Mouse (Mus musculus) hindbrain, embryonic 13.5 days (tissue): Measurements from ENCODE around the gene Gbf1. TPM values are rescaled to one million over a fixed set of nuclear protein-coding genes. Genes with fewer than 3 reads are reported as not detected.
A peak's percentile ranks its signal among the peaks of the same experiment; 100 is the strongest.

Experiments
- ATAC-seq: fragments of 200-750 bp; cut with Nextera tagmentation; 2 replicates; pipeline ENCODE4 v1.8.0; 2017; ENCODE audit warnings: moderate TSS enrichment; ENCODE audit not compliant: low FRiP score
- H3K27ac ChIP-seq: fragments of 300-500 bp; sonication (generic); 2 replicates; pipeline ENCODE4 v1.5.1; 2015; ENCODE audit warnings: inconsistent platforms, mild to moderate bottlenecking, moderate library complexity
- H3K27me3 ChIP-seq: fragments of 300-500 bp; sonication (generic); 2 replicates; pipeline ENCODE4 v1.6.1; 2015; ENCODE audit warnings: mild to moderate bottlenecking, inconsistent platforms
- H3K36me3 ChIP-seq: fragments of 300-500 bp; sonication (generic); 2 replicates; pipeline ENCODE4 v1.6.1; 2015; ENCODE audit warnings: mild to moderate bottlenecking, inconsistent platforms
- H3K4me1 ChIP-seq: fragments of 300-500 bp; sonication (generic); replicated peaks from 2 replicates; pipeline ENCODE4 v1.6.1; 2015; ENCODE audit warnings: inconsistent platforms
- H3K4me2 ChIP-seq: fragments of 300-500 bp; sonication (generic); 2 replicates; pipeline ENCODE4 v1.6.1; 2015; ENCODE audit warnings: inconsistent platforms, mild to moderate bottlenecking, moderate library complexity
- H3K4me3 ChIP-seq: fragments of 300-500 bp; sonication (generic); 2 replicates; pipeline ENCODE4 v1.5.1; 2015; ENCODE audit warnings: mild to moderate bottlenecking, inconsistent platforms
- H3K9ac ChIP-seq: fragments of 300-500 bp; sonication (generic); 2 replicates; pipeline ENCODE4 v1.6.1; 2015; ENCODE audit warnings: mild to moderate bottlenecking, inconsistent platforms
- H3K9me3 ChIP-seq: fragments of 300-500 bp; sonication (generic); 2 replicates; pipeline ENCODE4 v1.6.1; 2016; ENCODE audit warnings: inconsistent platforms
- WGBS: fragments of 180-500 bp; shearing (Covaris S2); methylation state at CpG from one replicate; pipeline ENCODE4 v1.1.7; 2015; 5-methylcytosine and 5-hydroxymethylcytosine counted together
- polyA plus RNA-seq: library from polyadenylated mRNA; unstranded; fragments of >200 nt; fragmentation: Nextera tagmentation; extraction: Ambion mirVana; gene quantifications from 2 replicates; pipeline ENCODE4 v1.2.1, GENCODE M21; 2015

Gene Gbf1
- polyA plus RNA-seq, 1 experiment from 2014 or later: 71.6 TPM

GRCm38 (mm10) chr19:46324366-46324765, 172.1 kb downstream of the Gbf1 start:
- Histone ChIP-seq H3K9me3 (no peaks in the 10 kb centered on the region), H3K4me3 (no peak overlapping the region)
- WGBS: 77% methylated on average over 11 of the region's 11 CpGs

GRCm38 (mm10) chr19:46324918-46325317, 172.6 kb downstream of the Gbf1 start:
- Histone ChIP-seq H3K4me1 (peaks cover 88% of the 10 kb centered on the region), H3K27ac (no peak overlapping the region), H3K4me2 (peak overlapping the region; percentile 99), H3K9me3 (no peaks in the 10 kb centered on the region), H3K36me3 (no peaks in the 10 kb centered on the region), H3K9ac (peak overlapping the region; percentile 84), H3K4me3 (peak overlapping the region; percentile 61), H3K27me3 (peaks cover 43% of the 10 kb centered on the region)
- 70% methylated on average over 5 of the region's 5 CpGs for WGBS
- ATAC-seq: no peak

More at GRCm38 (mm10) chr19:46324366-46324765, 172.1 kb downstream of the Gbf1 start:
- H3K9ac ChIP-seq: peak overlapping the region; percentile 84
- H3K4me2 ChIP-seq: peak overlapping the region; percentile 99
- no peak overlapping the region for H3K27ac ChIP-seq
- peaks cover 88% of the 10 kb centered on the region for H3K4me1 ChIP-seq
- ATAC-seq: no peak
- peaks cover 48% of the 10 kb centered on the region for H3K27me3 ChIP-seq
- no peaks in the 10 kb centered on the region for H3K36me3 ChIP-seq

DNA sequence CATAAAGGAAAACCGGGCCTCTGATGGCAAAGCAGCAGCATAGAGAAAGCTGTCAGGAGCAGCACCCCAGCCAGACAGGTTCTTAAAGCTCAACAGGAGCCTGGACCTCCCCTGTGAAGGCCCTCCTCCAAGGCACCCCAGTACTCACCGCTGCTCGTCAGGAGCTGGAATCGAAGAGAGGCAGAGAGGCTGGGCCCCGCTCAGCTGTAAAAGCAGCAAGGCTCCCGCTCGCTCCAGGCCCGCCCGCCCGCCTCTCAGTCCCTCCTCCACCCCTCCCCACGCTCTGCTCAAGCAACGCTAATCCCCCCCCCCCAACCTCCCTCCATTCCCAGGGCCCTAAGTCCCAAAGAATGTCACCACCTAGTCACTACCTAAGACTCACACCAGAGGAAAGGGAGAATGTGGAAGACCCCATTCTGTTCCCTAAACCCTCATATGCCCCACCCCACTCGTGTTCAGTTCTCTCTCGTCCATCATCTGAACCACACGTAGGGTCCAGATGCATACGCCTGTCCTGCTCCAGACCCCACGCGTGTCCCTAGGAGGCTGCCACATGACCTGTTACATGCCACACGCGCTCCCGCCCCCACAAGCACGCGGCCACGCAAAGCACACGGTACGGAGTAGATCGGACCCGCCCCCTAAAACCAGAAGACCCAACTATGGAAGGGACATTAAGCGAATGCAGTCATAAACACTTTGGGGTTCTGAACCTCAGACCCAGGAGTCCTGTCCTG, 173.9 kb downstream of the Gbf1 start:
- H3K4me1 ChIP-seq: peaks cover 82% of the 10 kb centered on the region
- no peak; the same call in 1 of the 2 replicates for ATAC-seq
- no peaks in the 10 kb centered on the region for H3K9me3 ChIP-seq
- WGBS: 2% methylated on average over 29 of the region's 29 CpGs
- H3K36me3 ChIP-seq: peaks cover 11% of the 10 kb centered on the region
- peak overlapping the region; percentile 61 for H3K4me3 ChIP-seq
- H3K4me2 ChIP-seq: peak overlapping the region; percentile 99
- H3K27ac ChIP-seq: peak overlapping the region; percentile 97
- H3K9ac ChIP-seq: peak overlapping the region; percentile 84
- peaks cover 33% of the 10 kb centered on the region for H3K27me3 ChIP-seq

DNA sequence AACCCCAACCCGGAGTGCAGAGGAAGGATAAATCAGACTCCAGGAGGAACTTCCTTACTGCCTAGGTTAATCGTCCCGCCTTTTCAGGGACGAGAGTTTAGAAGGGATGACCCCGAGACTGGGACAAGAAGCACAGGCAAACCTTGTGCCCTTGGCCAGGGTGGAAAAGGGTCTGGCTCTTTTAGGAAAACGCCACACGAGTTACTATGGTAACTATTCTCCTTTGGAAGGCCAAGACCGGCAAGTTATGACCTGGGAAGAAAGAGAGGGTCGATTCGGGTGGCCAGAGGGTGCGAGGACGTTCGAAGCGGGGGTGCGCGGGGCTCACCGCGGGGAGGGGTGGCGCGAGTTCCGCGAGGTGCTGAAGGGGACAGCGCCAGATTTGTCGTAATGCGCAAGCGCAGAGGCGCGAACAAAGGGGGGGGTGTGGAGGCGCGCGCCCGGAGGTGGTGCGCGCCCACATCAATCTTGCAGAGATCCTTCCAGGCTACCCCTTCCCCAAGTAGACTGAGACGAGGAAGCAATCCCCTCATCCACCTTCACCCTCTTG, 174.5 kb downstream of the Gbf1 start, which contains the start of gene Psd:
Gene Psd (minus strand): TSS at position 401 of the 550 bp plus-strand sequence.
- peaks cover 33% of the 10 kb centered on the region for H3K27me3 ChIP-seq
- peaks cover 75% of the 10 kb centered on the region for H3K4me1 ChIP-seq
- peak within 1 kb of the TSS; percentile 61 for H3K4me3 ChIP-seq
- under 1% methylated on average over 35 of the region's 35 CpGs for WGBS
- peak within 1 kb of the TSS; percentile 99 for H3K4me2 ChIP-seq
- peak within 1 kb of the TSS; percentile 84 for H3K9ac ChIP-seq
- H3K27ac ChIP-seq: peak within 1 kb of the TSS; percentile 97
- H3K36me3 ChIP-seq: peaks cover 18% of the 10 kb centered on the region
- H3K9me3 ChIP-seq: no peaks in the 10 kb centered on the region
- no peak for ATAC-seq

GRCm38 (mm10) chr19:46327531-46328064, 175.3 kb downstream of the Gbf1 start:
- Histone ChIP-seq H3K27me3 (peaks cover 33% of the 10 kb centered on the region), H3K9ac (peak overlapping the region; percentile 84), H3K4me1 (peaks cover 68% of the 10 kb centered on the region), H3K9me3 (no peaks in the 10 kb centered on the region), H3K27ac (peak overlapping the region; percentile 97), H3K4me3 (peak overlapping the region; percentile 61), H3K4me2 (peak overlapping the region; percentile 99), H3K36me3 (peaks cover 26% of the 10 kb centered on the region)
- 27% methylated on average over 14 of the region's 14 CpGs for WGBS
- ATAC-seq: no peak

DNA sequence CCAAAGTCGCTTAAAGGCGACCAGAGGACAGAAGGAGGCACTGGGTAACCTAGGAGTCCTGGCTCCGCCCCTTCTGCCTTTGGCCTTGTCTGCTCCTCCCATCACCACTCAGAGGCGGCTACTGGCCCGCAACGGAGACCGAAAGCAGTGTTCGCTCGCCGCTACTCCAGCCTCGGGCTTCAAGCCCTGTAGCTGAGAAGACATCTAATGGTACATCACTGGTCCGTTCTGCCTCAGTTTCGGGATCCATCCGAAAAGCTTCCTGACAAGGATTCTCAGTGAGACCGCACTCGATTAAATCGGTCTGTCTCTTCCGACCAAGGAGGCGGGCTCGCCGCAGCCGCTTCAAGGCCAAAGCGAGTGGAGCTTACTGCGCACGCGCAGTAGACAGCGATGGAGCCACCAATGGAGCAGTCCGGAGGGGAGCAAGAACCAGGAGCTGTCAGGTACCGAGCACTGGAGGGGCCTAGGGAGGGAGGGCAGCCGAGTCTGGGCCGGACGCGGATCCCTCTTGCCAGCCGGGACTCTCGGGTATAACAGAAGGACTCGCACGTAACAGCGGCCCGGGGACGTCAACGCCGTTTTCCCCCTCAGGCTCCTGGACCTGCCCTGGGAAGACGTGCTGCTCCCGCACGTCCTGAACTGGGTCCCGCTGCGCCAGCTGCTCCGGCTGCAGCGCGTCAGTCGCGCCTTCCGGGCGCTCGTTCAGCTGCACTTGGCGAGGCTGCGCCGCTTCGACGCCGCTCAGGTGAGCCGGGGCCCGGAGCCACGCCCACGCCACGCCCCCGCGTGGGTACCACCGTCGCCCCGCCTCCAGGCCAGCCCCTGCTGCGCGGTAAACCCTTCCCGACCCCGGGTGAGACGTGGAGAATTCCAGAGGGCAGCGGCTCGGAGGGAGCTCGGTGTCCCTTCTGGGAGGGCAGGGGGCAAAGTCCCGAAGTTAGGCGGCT, 176.0 kb downstream of the Gbf1 start, which contains the start of gene Fbxl15:
Gene Fbxl15 (plus strand): TSS at position 104 of the 950 bp plus-strand sequence.
- peak; percentile 86 for ATAC-seq
- H3K4me1 ChIP-seq: peaks cover 64% of the 10 kb centered on the region
- H3K4me2 ChIP-seq: peak within 1 kb of the TSS; percentile 99
- H3K27ac ChIP-seq: peak within 1 kb of the TSS; percentile 97
- under 1% methylated on average over 81 of the region's 81 CpGs for WGBS
- H3K36me3 ChIP-seq: peaks cover 26% of the 10 kb centered on the region
- H3K9ac ChIP-seq: peak within 1 kb of the TSS; percentile 84
- peak within 1 kb of the TSS; percentile 61 for H3K4me3 ChIP-seq
- H3K27me3 ChIP-seq: peaks cover 27% of the 10 kb centered on the region
- no peaks in the 10 kb centered on the region for H3K9me3 ChIP-seq

- peak overlapping the region; percentile 84 for H3K9ac ChIP-seq
- no peaks in the 10 kb centered on the region for H3K9me3 ChIP-seq
- peaks cover 19% of the 10 kb centered on the region for H3K27me3 ChIP-seq
- H3K27ac ChIP-seq: peak overlapping the region; percentile 97
- H3K4me2 ChIP-seq: peak overlapping the region; percentile 99
- H3K36me3 ChIP-seq: peaks cover 26% of the 10 kb centered on the region
- H3K4me3 ChIP-seq: peak overlapping the region; percentile 61
- ATAC-seq: peak; percentile 6
- WGBS: 2% methylated on average over 53 of the region's 54 CpGs
- peaks cover 56% of the 10 kb centered on the region for H3K4me1 ChIP-seq
Observed at GRCm38 (mm10) chr19:46329031-46329641, 176.8 kb downstream of the Gbf1 start.

DNA sequence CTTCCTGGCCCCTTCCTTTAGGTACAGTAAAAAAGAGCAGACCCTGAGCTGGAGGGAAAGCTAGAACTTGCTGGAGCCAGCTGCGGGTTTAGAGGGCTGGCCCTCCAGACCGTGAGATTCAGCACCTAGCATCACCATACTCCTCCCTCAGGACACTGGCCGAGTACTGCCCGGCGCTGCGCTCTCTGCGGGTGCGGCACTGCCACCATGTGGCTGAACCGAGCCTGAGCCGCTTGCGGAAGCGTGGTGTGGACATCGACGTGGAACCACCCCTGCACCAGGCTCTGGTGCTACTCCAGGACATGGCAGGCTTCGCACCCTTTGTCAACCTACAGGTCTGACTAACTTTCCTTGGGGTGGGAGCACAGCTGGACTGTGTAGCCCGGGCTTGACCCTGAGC, 177.6 kb downstream of the Gbf1 start:
- H3K27ac ChIP-seq: no peak overlapping the region
- no peak for ATAC-seq
- no peaks in the 10 kb centered on the region for H3K9me3 ChIP-seq
- peak overlapping the region; percentile 61; the same call in 1 of the 2 replicates for H3K4me3 ChIP-seq
- peaks cover 11% of the 10 kb centered on the region for H3K27me3 ChIP-seq
- H3K36me3 ChIP-seq: peaks cover 26% of the 10 kb centered on the region
- peak overlapping the region; percentile 24; the same call in 1 of the 2 replicates for H3K9ac ChIP-seq
- peak overlapping the region; percentile 99 for H3K4me2 ChIP-seq
- WGBS: 6% methylated on average over 16 of the region's 16 CpGs
- H3K4me1 ChIP-seq: peaks cover 48% of the 10 kb centered on the region

GRCm38 (mm10) chr19:46330696-46331095, 178.4 kb downstream of the Gbf1 start:
- Histone ChIP-seq H3K4me2 (no peak overlapping the region), H3K27me3 (peaks cover 4% of the 10 kb centered on the region), H3K4me3 (no peak overlapping the region), H3K36me3 (peaks cover 26% of the 10 kb centered on the region), H3K27ac (no peak overlapping the region), H3K4me1 (peaks cover 42% of the 10 kb centered on the region), H3K9me3 (no peaks in the 10 kb centered on the region), H3K9ac (peak overlapping the region; percentile 24; the same call in 1 of the 2 replicates)
- WGBS: 93% methylated on average over 12 of the region's 12 CpGs
- ATAC-seq: no peak

GRCm38 (mm10) chr19:46331326-46331725, 179.0 kb downstream of the Gbf1 start:
- no peak for ATAC-seq
- H3K4me3 ChIP-seq: no peak overlapping the region

GRCm38 (mm10) chr19:46331936-46332335, 179.6 kb downstream of the Gbf1 start:
- H3K4me1 ChIP-seq: peaks cover 39% of the 10 kb centered on the region
- ATAC-seq: no peak
- peaks cover 26% of the 10 kb centered on the region for H3K36me3 ChIP-seq
- no peaks in the 10 kb centered on the region for H3K9me3 ChIP-seq
- H3K4me2 ChIP-seq: peak overlapping the region; percentile 1; the same call in 1 of the 2 replicates
- H3K9ac ChIP-seq: 0 out of 2 replicates have a peak overlapping the region, but pooled peaks have one; percentile 26
- no peaks in the 10 kb centered on the region for H3K27me3 ChIP-seq
- H3K27ac ChIP-seq: no peak overlapping the region
- 91% methylated on average over 3 of the region's 3 CpGs for WGBS
- H3K4me3 ChIP-seq: no peak overlapping the region

More at GRCm38 (mm10) chr19:46331326-46331725, 179.0 kb downstream of the Gbf1 start:
- no peak overlapping the region for H3K27ac ChIP-seq
- H3K4me1 ChIP-seq: peaks cover 37% of the 10 kb centered on the region
- H3K9ac ChIP-seq: no peak overlapping the region; the same call in 1 of the 2 replicates
- H3K27me3 ChIP-seq: no peaks in the 10 kb centered on the region
- no peaks in the 10 kb centered on the region for H3K9me3 ChIP-seq
- WGBS: 93% methylated on average over 14 of the region's 14 CpGs
- peak overlapping the region; percentile 17; the same call in 1 of the 2 replicates for H3K4me2 ChIP-seq
- H3K36me3 ChIP-seq: peaks cover 26% of the 10 kb centered on the region
